Comparison of ENCODE assay signal across 17 mouse cellular contexts in genomic region chr7:122817565-122817964, GRCm38 (mm10).
"Had no signal": no experiment of that assay in that cellular context is flagged by ENCODE, and none has a peak within 500 bp of the region (broad histone marks: within the 10 kb centered on the region; RNA-seq: fewer than 3 reads in every experiment).

No protein-coding gene starts in this region.

- H3K27me3 ChIP-seq: liver, embryonic 12.5 days; lung, embryonic 15.5 days; midbrain, embryonic 13.5 days; midbrain, embryonic 15.5 days; neural tube, embryonic 12.5 days had no signal

- H3K36me3 ChIP-seq: liver, embryonic 12.5 days; lung, embryonic 15.5 days; midbrain, embryonic 13.5 days; midbrain, embryonic 15.5 days; neural tube, embryonic 12.5 days had no signal

- DNase-seq: liver; lung, adult 2 months; lung, postnatal 14 days; lung, postnatal 36 days; retina, postnatal 1 day; right cerebral cortex, postnatal 14 days; thymus, adult 18-20 months; thymus, postnatal 14 days; thymus, postnatal 4 days had no signal

- H3K4me3 ChIP-seq: liver, embryonic 12.5 days; lung, embryonic 15.5 days; megakaryocyte, embryonic 14.5 days; midbrain, embryonic 13.5 days; midbrain, embryonic 15.5 days; neural tube, embryonic 12.5 days had no signal

- H3K27ac ChIP-seq: liver, embryonic 12.5 days; liver, embryonic 14.5 days; lung, embryonic 15.5 days; macrophage; midbrain, embryonic 13.5 days; midbrain, embryonic 15.5 days; neural tube, embryonic 12.5 days had no signal

- H3K4me1 ChIP-seq: liver, embryonic 12.5 days; lung, embryonic 15.5 days; midbrain, embryonic 13.5 days; midbrain, embryonic 15.5 days; neural tube, embryonic 12.5 days had no signal
